Mouse (Mus musculus) cerebellum, postnatal 10 days (tissue): ENCODE results near the gene Kcnh3.
"Not testable (repeated sequence)": the region's sequence is repeated elsewhere in the genome, so short reads cannot be mapped to it uniquely, and the experiment has no call there.

ENCODE experiments used
- DNase-seq, 2 experiments: peaks; one replicate each; pipeline ENCODE4 v3.0.0; 2021; ENCODE audit warnings: mixed read lengths in 2 of 2

Kcnh3 gene

GRCm38 (mm10) chr15:99241249-99241648 is 16.6 kb downstream of the Kcnh3 start:
- no peak for DNase-seq

GRCm38 (mm10) chr15:99242045-99242444 is 17.4 kb downstream of the Kcnh3 start:
- peak in 1 of 2 experiments; percentile 19 for DNase-seq

- DNase-seq, result peak; percentile 84 to 86
These were observed 22.1 kb downstream of the Kcnh3 start for GRCm38 (mm10) chr15:99246736-99247135.

- no peak for DNase-seq
These were observed 24.3 kb downstream of the Kcnh3 start for GRCm38 (mm10) chr15:99248972-99249371.

GRCm38 (mm10) chr15:99249938-99250337 is 25.3 kb downstream of the Kcnh3 start:
- DNase-seq, result no peak

GRCm38 (mm10) chr15:99251111-99251510 is 26.4 kb downstream of the Kcnh3 start:
- DNase-seq, result peak in 1 of 2 experiments; percentile 50

GRCm38 (mm10) chr15:99251626-99252380 is 27.1 kb downstream of the Kcnh3 start, which contains the start of gene Mcrs1:
TSS of gene Mcrs1 (minus strand) at chr15:99251961.
- peak; percentile 99 for DNase-seq

GRCm38 (mm10) chr15:99252381-99253174 is 27.9 kb downstream of the Kcnh3 start:
- no peak for DNase-seq

GRCm38 (mm10) chr15:99253175-99253479 is 28.5 kb downstream of the Kcnh3 start:
- not testable (repeated sequence) for DNase-seq

GRCm38 (mm10) chr15:99253772-99254171 is 29.1 kb downstream of the Kcnh3 start:
- no peak for DNase-seq

- DNase-seq, result no peak
These were observed 29.9 kb downstream of the Kcnh3 start for GRCm38 (mm10) chr15:99254477-99255005.

GRCm38 (mm10) chr15:99255241-99255749 is 30.6 kb downstream of the Kcnh3 start:
- no peak for DNase-seq

GRCm38 (mm10) chr15:99259167-99259729 is 34.6 kb downstream of the Kcnh3 start:
- DNase-seq, result no peak

GRCm38 (mm10) chr15:99259730-99260252 is 35.1 kb downstream of the Kcnh3 start:
- peak; percentile 59 to 73 for DNase-seq

GRCm38 (mm10) chr15:99262702-99263101 is 38.0 kb downstream of the Kcnh3 start:
- no peak for DNase-seq

GRCm38 (mm10) chr15:99264363-99264762 is 39.7 kb downstream of the Kcnh3 start:
- no peak for DNase-seq

GRCm38 (mm10) chr15:99265679-99266078 is 41.0 kb downstream of the Kcnh3 start:
- peak; percentile 87 to 92 for DNase-seq

GRCm38 (mm10) chr15:99276095-99276494 is 51.4 kb downstream of the Kcnh3 start:
- no peak for DNase-seq

- DNase-seq, result peak; percentile 48 to 62
These were observed 53.6 kb downstream of the Kcnh3 start for GRCm38 (mm10) chr15:99278271-99278670.

GRCm38 (mm10) chr15:99283456-99283855 is 58.8 kb downstream of the Kcnh3 start:
- no peak for DNase-seq

- DNase-seq, result no peak
These were observed 60.0 kb downstream of the Kcnh3 start for GRCm38 (mm10) chr15:99284527-99285188.

GRCm38 (mm10) chr15:99285189-99285535 is 60.5 kb downstream of the Kcnh3 start:
- no peak for DNase-seq
